ENCODE assay signal across 1 mouse cellular context in genomic region chr4:155669598-155670075, GRCm38 (mm10).
TF ChIP-seq lines count a peak whose summit lies in the region.

No protein-coding gene starts in this region.

TF ChIP-seq in MEL, 35 proteins besides CTCF, POLR2A, EP300 and RAD21 (continued from another document):
- TF ChIP-seq MXI1 (IDR thresholded peaks at IDR 0.05; ENCODE audit: low read depth, low read length): no peak
- no peak for TF ChIP-seq ELF1 (IDR thresholded peaks at IDR 0.05; ENCODE audit: low read depth, low read length)
